Mouse (Mus musculus): Measurements from ENCODE around the gene Prss53.

- TF ChIP-seq POLR2AphosphoS2 (IDR thresholded peaks at IDR 0.05; ENCODE audit: low read length) (no peak), ELF1 (IDR thresholded peaks at IDR 0.05; ENCODE audit: low read depth, low read length) (no peak), ZMIZ1 (IDR thresholded peaks at IDR 0.05; ENCODE audit: low read depth, low read length) (no peak), ZKSCAN1 (IDR thresholded peaks at IDR 0.05; ENCODE audit: low read depth, low read length) (no peak), ZC3H11A (IDR thresholded peaks at IDR 0.05; ENCODE audit: low read depth, low read length) (no peak)
Measured at GRCm38 (mm10) chr7:127930636-127931035, 39.9 kb upstream of the Prss53 start.

Data from MEL (cell line).